Mouse (Mus musculus) heart, embryonic 11.5 days (tissue): ENCODE data around the gene Peli3. TPM values are rescaled to one million over a fixed set of nuclear protein-coding genes. Genes with fewer than 3 reads are reported as not detected.

ENCODE experiments used
- ATAC-seq: fragments of 200-750 bp; cut with Nextera tagmentation; replicated peaks from 2 replicates; pipeline ENCODE4 v1.8.0; 2017; ENCODE audit warnings: moderate library complexity; ENCODE audit not compliant: insufficient number of reproducible peaks, low FRiP score, low TSS enrichment
- H3K27ac ChIP-seq: fragments of 300-500 bp; sonication (generic); 2 replicates; pipeline ENCODE4 v1.5.1; 2014; ENCODE audit warnings: mild to moderate bottlenecking, low read depth, low read length
- H3K27me3 ChIP-seq: fragments of 300-500 bp; sonication (generic); 2 replicates; pipeline ENCODE4 v1.6.1; 2014; ENCODE audit warnings: mild to moderate bottlenecking, low read length, mixed read lengths; ENCODE audit not compliant: control insufficient read depth, insufficient read depth
- H3K36me3 ChIP-seq: fragments of 300-500 bp; sonication (generic); 2 replicates; pipeline ENCODE4 v1.6.1; 2014; ENCODE audit warnings: mild to moderate bottlenecking, low read length, moderate library complexity, mixed read lengths; ENCODE audit not compliant: control insufficient read depth, insufficient read depth
- H3K4me1 ChIP-seq: fragments of 300-500 bp; sonication (generic); 2 replicates; pipeline ENCODE4 v1.6.1; 2014; ENCODE audit warnings: low read length; ENCODE audit not compliant: control insufficient read depth, insufficient read depth
- H3K4me2 ChIP-seq: fragments of 300-500 bp; sonication (generic); 2 replicates; pipeline ENCODE4 v1.6.1; 2014; ENCODE audit warnings: mild to moderate bottlenecking, moderate library complexity
- H3K4me3 ChIP-seq: fragments of 300-500 bp; sonication (generic); 2 replicates; pipeline ENCODE4 v1.5.1; 2014; ENCODE audit warnings: low read depth, low read length
- H3K9ac ChIP-seq: fragments of 300-500 bp; sonication (generic); 2 replicates; pipeline ENCODE4 v1.6.1; 2014; ENCODE audit warnings: mild to moderate bottlenecking, low read depth, low read length, moderate library complexity
- H3K9me3 ChIP-seq: fragments of 300-500 bp; sonication (generic); replicated peaks from 2 replicates; pipeline ENCODE4 v1.6.1; 2016; ENCODE audit warnings: low read length; ENCODE audit not compliant: control insufficient read depth
- WGBS: fragments of 180-500 bp; shearing (Covaris S2); extraction: QIAGEN DNeasy Blood & Tissue Kit; methylation state at CpG from one replicate; pipeline ENCODE4 v1.1.7; 2014; ENCODE audit not compliant: insufficient replicate concordance; 5-methylcytosine and 5-hydroxymethylcytosine counted together
- polyA plus RNA-seq: library from polyadenylated mRNA; unstranded; fragments of >200 nt; fragmentation: Nextera tagmentation; extraction: Ambion mirVana; gene quantifications from 2 replicates; pipeline ENCODE4 v1.2.1, GENCODE M21; 2014

The Peli3 gene
- polyA plus RNA-seq: 0.86 and 1.1 TPM in 2 replicates

- peak within 1 kb of the TSS; percentile 56 for H3K4me3 ChIP-seq
- no peaks in the 10 kb centered on the region for H3K4me1 ChIP-seq
- no peak within 1 kb of the TSS for H3K27ac ChIP-seq
- peak within 1 kb of the TSS; percentile 63 for H3K9ac ChIP-seq
- WGBS: 1% methylated on average over 39 of the region's 55 CpGs
- peaks cover 15% of the 10 kb centered on the region for H3K27me3 ChIP-seq
- ATAC-seq: peak; percentile 91
- H3K9me3 ChIP-seq: no peaks in the 10 kb centered on the region
- no peaks in the 10 kb centered on the region for H3K36me3 ChIP-seq
- H3K4me2 ChIP-seq: peak within 1 kb of the TSS; percentile 96
These were observed at the start of gene Peli3 for GRCm38 (mm10) chr19:4942551-4943252. Gene Peli3 (minus strand): TSS chr19:4943127.

- ATAC-seq: no peak
- peaks cover 28% of the 10 kb centered on the region for H3K4me1 ChIP-seq
- H3K36me3 ChIP-seq: no peaks in the 10 kb centered on the region
- H3K4me2 ChIP-seq: peak overlapping the region; percentile 31
- H3K4me3 ChIP-seq: no peak overlapping the region
- H3K9me3 ChIP-seq: no peaks in the 10 kb centered on the region
- 9% methylated on average over 8 of the region's 8 CpGs for WGBS
- H3K27me3 ChIP-seq: peaks cover 25% of the 10 kb centered on the region
- no peak overlapping the region for H3K9ac ChIP-seq
- H3K27ac ChIP-seq: no peak overlapping the region
These were observed 49.4 kb upstream of the Peli3 start for GRCm38 (mm10) chr19:4992371-4992770.

GRCm38 (mm10) chr19:4990716-4991115, 47.8 kb upstream of the Peli3 start:
- peak overlapping the region; percentile 59 for H3K4me2 ChIP-seq
- H3K27ac ChIP-seq: no peak overlapping the region
- ATAC-seq: no peak
- WGBS: 2% methylated on average over 20 of the region's 22 CpGs
- H3K4me3 ChIP-seq: peak overlapping the region; percentile 8; the same call in 1 of the 2 replicates
- peaks cover 28% of the 10 kb centered on the region for H3K4me1 ChIP-seq
- no peak overlapping the region for H3K9ac ChIP-seq
- no peaks in the 10 kb centered on the region for H3K36me3 ChIP-seq
- no peaks in the 10 kb centered on the region for H3K9me3 ChIP-seq
- peaks cover 34% of the 10 kb centered on the region for H3K27me3 ChIP-seq

- no peaks in the 10 kb centered on the region for H3K9me3 ChIP-seq
- 14% methylated on average over 4 of the region's 4 CpGs for WGBS
- no peak within 1 kb of the TSS for H3K9ac ChIP-seq
- no peaks in the 10 kb centered on the region for H3K36me3 ChIP-seq
- H3K27ac ChIP-seq: no peak within 1 kb of the TSS
- peak within 1 kb of the TSS; percentile 59 for H3K4me2 ChIP-seq
- H3K27me3 ChIP-seq: peaks cover 39% of the 10 kb centered on the region
- H3K4me3 ChIP-seq: peak within 1 kb of the TSS; percentile 8; the same call in 1 of the 2 replicates
- H3K4me1 ChIP-seq: peaks cover 28% of the 10 kb centered on the region
- no peak for ATAC-seq
These were observed 47.3 kb upstream of the Peli3 start, which contains the start of gene Npas4 for GRCm38 (mm10) chr19:4990256-4990625. Gene Npas4 (minus strand): TSS chr19:4990316.

- Histone ChIP-seq H3K27me3 (peaks cover 44% of the 10 kb centered on the region), H3K4me3 (no peak overlapping the region), H3K4me1 (peaks cover 28% of the 10 kb centered on the region), H3K9me3 (no peaks in the 10 kb centered on the region), H3K36me3 (no peaks in the 10 kb centered on the region), H3K9ac (no peak overlapping the region), H3K4me2 (peak overlapping the region; percentile 59; the same call in 1 of the 2 replicates), H3K27ac (no peak overlapping the region)
- WGBS: 20% methylated on average over 47 of the region's 47 CpGs
- no peak for ATAC-seq
These were observed 46.7 kb upstream of the Peli3 start for GRCm38 (mm10) chr19:4989434-4990255.

GRCm38 (mm10) chr19:4989013-4989412, 46.1 kb upstream of the Peli3 start:
- no peak for ATAC-seq
- 5% methylated on average over 13 of the region's 13 CpGs for WGBS

GRCm38 (mm10) chr19:4981767-4982166, 38.8 kb upstream of the Peli3 start:
- no peaks in the 10 kb centered on the region for H3K36me3 ChIP-seq
- no peak overlapping the region for H3K4me2 ChIP-seq
- peaks cover 26% of the 10 kb centered on the region for H3K27me3 ChIP-seq
- ATAC-seq: no peak
- no peaks in the 10 kb centered on the region for H3K9me3 ChIP-seq
- no peak overlapping the region for H3K9ac ChIP-seq
- no peak overlapping the region for H3K27ac ChIP-seq
- H3K4me1 ChIP-seq: no peaks in the 10 kb centered on the region
- no peak overlapping the region for H3K4me3 ChIP-seq

More at GRCm38 (mm10) chr19:4989013-4989412, 46.1 kb upstream of the Peli3 start:
- Histone ChIP-seq H3K4me2 (no peak overlapping the region), H3K9me3 (no peaks in the 10 kb centered on the region), H3K4me3 (no peak overlapping the region), H3K36me3 (no peaks in the 10 kb centered on the region), H3K4me1 (peaks cover 25% of the 10 kb centered on the region), H3K27me3 (peaks cover 49% of the 10 kb centered on the region), H3K9ac (no peak overlapping the region), H3K27ac (no peak overlapping the region)

GRCm38 (mm10) chr19:4968236-4968635, 25.3 kb upstream of the Peli3 start:
- Histone ChIP-seq H3K9ac (no peak overlapping the region), H3K27ac (no peak overlapping the region), H3K36me3 (peaks cover 24% of the 10 kb centered on the region), H3K4me1 (peaks cover under 1% of the 10 kb centered on the region; the same call in 1 of the 2 replicates), H3K9me3 (no peaks in the 10 kb centered on the region), H3K4me3 (no peak overlapping the region), H3K4me2 (no peak overlapping the region), H3K27me3 (no peaks in the 10 kb centered on the region)
- no peak for ATAC-seq
- 88% methylated on average over 2 of the region's 2 CpGs for WGBS
